Mouse (Mus musculus) intestine, embryonic 14.5 days (tissue): Measurements from ENCODE around the gene Nkx2-5. TPM values are rescaled to one million over a fixed set of nuclear protein-coding genes. Genes with fewer than 3 reads are reported as not detected.

Source experiments
- ATAC-seq: fragments of 200-750 bp; cut with Nextera tagmentation; replicated peaks from 2 replicates; pipeline ENCODE4 v1.8.0; 2017; ENCODE audit warnings: low read depth, moderate number of reproducible peaks, moderate TSS enrichment, moderate library complexity; ENCODE audit not compliant: low FRiP score, low TSS enrichment
- DNase-seq: peaks from one replicate; pipeline ENCODE4 v3.0.0-alpha.2; 2018; ENCODE audit warnings: low spot score
- H3K27ac ChIP-seq: fragments of 300-500 bp; sonication (generic); 2 replicates; pipeline ENCODE4 v1.5.1; 2014; ENCODE audit warnings: low read depth, mild to moderate bottlenecking, control low read depth
- H3K27me3 ChIP-seq: fragments of 300-500 bp; sonication (generic); replicated peaks from 2 replicates; pipeline ENCODE4 v1.6.1; 2014; ENCODE audit warnings: low read length, control low read depth; ENCODE audit not compliant: control insufficient read depth, insufficient read depth
- H3K36me3 ChIP-seq: fragments of 300-500 bp; sonication (generic); 2 replicates; pipeline ENCODE4 v1.6.1; 2014; ENCODE audit warnings: low read length, control low read depth; ENCODE audit not compliant: control insufficient read depth, insufficient read depth
- H3K4me1 ChIP-seq: fragments of 300-500 bp; sonication (generic); replicated peaks from 2 replicates; pipeline ENCODE4 v1.6.1; 2014; ENCODE audit warnings: low read length, control low read depth, mixed read lengths; ENCODE audit not compliant: control insufficient read depth, insufficient read depth
- H3K4me2 ChIP-seq: fragments of 300-500 bp; sonication (generic); 2 replicates; pipeline ENCODE4 v1.6.1; 2014; ENCODE audit warnings: low read length
- H3K4me3 ChIP-seq: fragments of 300-500 bp; sonication (generic); 2 replicates; pipeline ENCODE4 v1.5.1; 2014; ENCODE audit warnings: low read depth, low read length, control low read depth, mixed read lengths
- H3K9ac ChIP-seq: fragments of 300-500 bp; sonication (generic); 2 replicates; pipeline ENCODE4 v1.6.1; 2014; ENCODE audit warnings: mild to moderate bottlenecking, low read length
- H3K9me3 ChIP-seq: fragments of 300-500 bp; sonication (generic); 2 replicates; pipeline ENCODE4 v1.6.1; 2016; ENCODE audit warnings: low read length, control low read depth; ENCODE audit not compliant: control insufficient read depth
- WGBS: fragments of 180-500 bp; shearing (Covaris S2); extraction: QIAGEN DNeasy Blood & Tissue Kit; methylation state at CpG from one replicate; pipeline ENCODE4 v1.1.7; 2014; 5-methylcytosine and 5-hydroxymethylcytosine counted together
- polyA plus RNA-seq: library from polyadenylated mRNA; unstranded; fragments of >200 nt; fragmentation: Nextera tagmentation; extraction: Ambion mirVana; gene quantifications from 2 replicates; pipeline ENCODE4 v1.2.1, GENCODE M21; 2014

Gene Nkx2-5
- polyA plus RNA-seq, 1 experiment from 2014 or later = 0.11 TPM

GRCm38 (mm10) chr17:26816810-26817209 is 28.0 kb downstream of the Nkx2-5 start:
- H3K27me3 ChIP-seq = peaks cover 5% of the 10 kb centered on the region; the same call in 1 of the 2 replicates
- no peaks in the 10 kb centered on the region for H3K9me3 ChIP-seq
- H3K36me3 ChIP-seq = no peaks in the 10 kb centered on the region
- DNase-seq (no peak), ATAC-seq (no peak)
- H3K9ac ChIP-seq = no peak overlapping the region
- no peak overlapping the region for H3K27ac ChIP-seq
- H3K4me3 ChIP-seq = no peak overlapping the region
- WGBS = 79% methylated on average over 6 of the region's 6 CpGs
- H3K4me1 ChIP-seq = no peaks in the 10 kb centered on the region
- no peak overlapping the region for H3K4me2 ChIP-seq

DNA sequence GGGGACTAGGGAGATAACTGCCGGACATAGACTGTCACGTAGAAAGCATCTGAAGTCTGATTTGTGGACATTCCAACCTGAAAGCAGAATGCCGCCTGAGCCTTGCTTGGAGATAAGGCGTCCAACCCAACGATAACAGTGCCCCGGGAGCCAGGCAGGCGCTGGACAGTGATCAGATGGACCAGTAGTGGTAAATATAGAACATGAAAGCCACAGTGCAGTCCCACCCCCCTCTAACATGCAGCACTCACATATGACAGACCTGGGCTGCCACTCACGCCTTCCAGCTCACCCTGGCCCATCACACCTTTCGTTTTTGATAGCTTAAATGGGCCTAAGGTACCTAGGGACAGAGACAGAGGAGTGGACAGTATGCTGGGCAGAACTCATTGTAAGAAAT is 31.3 kb downstream of the Nkx2-5 start:
- Histone ChIP-seq H3K27me3 (peaks cover 4% of the 10 kb centered on the region; the same call in 1 of the 2 replicates), H3K36me3 (no peaks in the 10 kb centered on the region), H3K9ac (no peak overlapping the region), H3K9me3 (no peaks in the 10 kb centered on the region), H3K27ac (no peak overlapping the region), H3K4me3 (no peak overlapping the region), H3K4me2 (no peak overlapping the region), H3K4me1 (no peaks in the 10 kb centered on the region)
- ATAC-seq (no peak), DNase-seq (no peak)
- WGBS = 67% methylated on average over 9 of the region's 9 CpGs

GRCm38 (mm10) chr17:26812607-26813006 is 32.2 kb downstream of the Nkx2-5 start:
- no peak for DNase-seq
- Histone ChIP-seq H3K9ac (no peak overlapping the region), H3K27me3 (no peaks in the 10 kb centered on the region), H3K27ac (no peak overlapping the region), H3K9me3 (no peaks in the 10 kb centered on the region), H3K36me3 (no peaks in the 10 kb centered on the region), H3K4me1 (no peaks in the 10 kb centered on the region), H3K4me3 (no peak overlapping the region), H3K4me2 (no peak overlapping the region)
- 85% methylated on average over 2 of the region's 2 CpGs for WGBS
- no peak for ATAC-seq

DNA sequence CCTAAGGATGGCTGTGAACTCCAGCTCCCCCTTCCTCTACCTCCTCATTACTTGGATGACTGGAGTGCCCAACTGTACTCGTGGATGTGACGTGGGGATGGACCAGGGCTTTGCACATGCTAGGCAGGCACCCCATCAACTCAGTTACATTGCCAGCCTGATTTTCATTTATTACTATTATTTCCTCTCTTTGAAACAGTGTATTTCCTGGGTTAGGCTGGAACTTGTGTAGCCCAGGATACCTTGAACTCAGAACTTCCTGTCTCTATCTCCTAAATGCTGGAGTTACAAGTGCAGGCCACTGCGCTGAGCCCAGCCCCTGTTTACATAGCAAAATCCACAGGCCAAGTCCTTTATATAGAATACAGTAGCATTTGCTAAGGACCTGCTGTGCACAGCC is 41.9 kb downstream of the Nkx2-5 start:
- no peak for ATAC-seq
- no peaks in the 10 kb centered on the region for H3K4me1 ChIP-seq
- H3K4me2 ChIP-seq = no peak overlapping the region
- H3K9me3 ChIP-seq = no peaks in the 10 kb centered on the region
- no peak overlapping the region for H3K9ac ChIP-seq
- H3K27ac ChIP-seq = no peak overlapping the region
- WGBS = 80% methylated on average over 3 of the region's 3 CpGs
- H3K27me3 ChIP-seq = no peaks in the 10 kb centered on the region
- H3K36me3 ChIP-seq = no peaks in the 10 kb centered on the region
- no peak for DNase-seq
- H3K4me3 ChIP-seq = no peak overlapping the region

DNA sequence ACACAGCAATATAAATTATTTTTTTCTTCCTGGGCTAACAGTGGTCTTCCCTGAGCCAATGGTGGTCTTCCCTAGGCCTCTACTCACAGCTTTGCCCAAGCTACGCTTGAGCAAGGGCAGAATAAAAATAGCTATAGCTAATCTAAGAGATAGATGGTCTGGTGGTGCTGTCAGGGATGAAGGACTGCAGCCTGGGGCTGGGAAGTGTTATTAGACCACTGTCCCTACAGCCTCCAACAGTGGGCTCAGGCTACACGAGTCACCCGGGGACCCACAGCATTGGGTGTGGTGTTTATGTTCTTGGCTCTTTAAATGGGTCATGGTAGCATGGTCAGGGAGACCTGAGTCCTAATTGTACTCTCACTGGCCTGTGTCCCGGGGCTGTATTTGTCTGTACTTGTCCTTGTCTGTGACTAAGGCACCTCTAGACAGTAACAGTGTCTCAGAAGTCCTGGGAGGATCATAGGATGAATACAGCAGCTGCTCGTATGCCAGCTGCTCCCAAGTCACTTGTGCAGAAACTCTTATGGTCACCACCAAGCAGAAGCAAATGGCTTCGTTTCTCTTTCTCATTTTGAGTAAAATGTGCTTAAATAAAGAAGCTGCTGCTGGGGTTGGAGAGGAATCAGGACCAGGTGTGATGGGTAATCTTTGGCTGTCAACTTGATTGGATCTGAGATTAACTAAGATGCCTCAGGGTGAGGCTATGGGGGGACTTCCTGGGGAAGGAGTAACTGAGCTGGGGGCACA is 47.3 kb downstream of the Nkx2-5 start:
- Histone ChIP-seq H3K27me3 (no peaks in the 10 kb centered on the region), H3K4me1 (no peaks in the 10 kb centered on the region), H3K9ac (no peak overlapping the region), H3K4me2 (no peak overlapping the region), H3K4me3 (no peak overlapping the region), H3K9me3 (no peaks in the 10 kb centered on the region), H3K36me3 (peaks cover 6% of the 10 kb centered on the region), H3K27ac (no peak overlapping the region)
- no peak for DNase-seq
- ATAC-seq = no peak
- 76% methylated on average over 6 of the region's 6 CpGs for WGBS

DNA sequence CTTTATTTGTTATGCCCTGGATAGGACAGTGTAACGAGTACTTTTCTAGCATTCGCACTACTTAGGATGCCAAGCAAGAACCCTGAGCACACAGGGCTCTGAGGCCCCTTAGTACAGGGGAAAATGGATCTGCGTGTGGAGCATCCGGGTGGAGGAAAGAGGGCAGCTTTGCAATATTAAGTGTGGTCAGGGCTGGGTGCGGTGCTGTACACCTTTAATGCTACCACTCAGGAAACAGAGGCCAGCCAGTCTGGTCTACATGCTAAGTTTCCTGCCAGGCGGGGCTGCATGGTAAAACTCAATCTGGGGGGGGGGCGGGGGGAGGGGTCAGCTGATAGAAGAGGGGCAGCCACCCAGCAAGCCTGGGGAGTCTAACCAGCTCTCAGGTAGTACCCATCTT is 49.4 kb downstream of the Nkx2-5 start:
- DNase-seq (no peak), ATAC-seq (no peak)
- 75% methylated on average over 7 of the region's 7 CpGs for WGBS
- Histone ChIP-seq H3K27ac (no peak overlapping the region), H3K4me1 (no peaks in the 10 kb centered on the region), H3K27me3 (no peaks in the 10 kb centered on the region), H3K4me3 (no peak overlapping the region), H3K9ac (no peak overlapping the region), H3K4me2 (no peak overlapping the region), H3K36me3 (peaks cover 28% of the 10 kb centered on the region), H3K9me3 (no peaks in the 10 kb centered on the region)

DNA sequence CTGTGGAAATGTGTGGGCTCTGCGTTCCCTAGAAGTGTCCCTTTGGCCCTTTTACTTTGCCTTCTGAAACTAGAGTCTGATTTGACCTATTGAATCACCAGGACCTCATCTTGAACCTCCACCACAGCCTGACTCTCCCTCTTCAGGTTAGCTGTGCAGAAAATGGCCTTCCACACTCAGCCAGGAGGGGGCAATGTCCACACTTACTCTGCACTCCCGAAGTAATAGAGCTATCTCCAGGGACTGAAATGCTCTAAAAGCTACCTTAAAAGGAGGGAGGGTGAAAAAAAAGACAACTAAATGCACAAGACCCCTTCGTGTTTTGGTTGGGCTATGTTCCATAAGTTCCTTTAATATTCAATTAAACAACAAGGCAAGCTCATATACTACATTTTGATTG is 50.1 kb downstream of the Nkx2-5 start:
- peak; percentile 73 for DNase-seq
- Histone ChIP-seq H3K27me3 (no peaks in the 10 kb centered on the region), H3K4me3 (no peak overlapping the region), H3K9me3 (no peaks in the 10 kb centered on the region), H3K27ac (no peak overlapping the region), H3K4me1 (no peaks in the 10 kb centered on the region), H3K4me2 (no peak overlapping the region), H3K36me3 (peaks cover 34% of the 10 kb centered on the region), H3K9ac (no peak overlapping the region)
- WGBS = 8% methylated on average over 3 of the region's 3 CpGs
- ATAC-seq = no peak

DNA sequence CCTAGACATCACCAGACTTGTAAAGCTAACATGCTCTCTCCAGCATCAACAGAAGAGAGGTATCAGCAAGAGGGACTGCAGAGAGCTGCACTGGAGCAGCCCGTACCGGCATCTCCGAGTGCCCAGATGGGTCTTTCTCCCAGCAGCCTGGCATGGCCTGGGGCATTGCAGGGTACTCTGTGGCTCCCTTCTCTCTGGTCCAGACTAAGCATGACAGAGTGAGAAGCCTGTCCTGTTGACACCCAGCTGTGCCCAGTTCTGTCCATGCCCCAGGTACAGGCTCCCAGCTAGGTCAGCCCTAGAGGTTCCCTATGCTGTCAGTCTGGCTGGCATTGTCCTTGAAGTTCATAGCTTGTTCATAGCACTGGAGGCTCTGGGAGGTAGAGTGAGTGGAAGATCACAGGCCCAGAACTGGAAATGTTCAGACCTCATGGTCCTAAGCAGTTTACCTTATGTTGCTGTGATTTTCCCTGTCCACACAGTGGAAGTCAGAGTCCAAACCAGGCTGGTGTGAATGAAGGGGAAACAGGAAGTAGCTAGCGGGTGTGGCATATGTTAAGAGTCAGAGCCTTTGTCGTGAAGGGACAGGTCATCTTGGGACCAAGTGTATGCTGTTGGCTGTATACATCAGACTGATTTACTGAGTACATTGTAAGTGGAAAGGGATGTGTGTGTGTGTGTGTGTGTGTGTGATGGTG is 51.6 kb downstream of the Nkx2-5 start:
- DNase-seq (no peak), ATAC-seq (no peak)
- 76% methylated on average over 5 of the region's 5 CpGs for WGBS
- Histone ChIP-seq H3K27ac (no peak overlapping the region), H3K27me3 (no peaks in the 10 kb centered on the region), H3K4me2 (no peak overlapping the region), H3K4me3 (no peak overlapping the region), H3K9me3 (no peaks in the 10 kb centered on the region), H3K9ac (no peak overlapping the region), H3K36me3 (peaks cover 48% of the 10 kb centered on the region), H3K4me1 (no peaks in the 10 kb centered on the region)

DNA sequence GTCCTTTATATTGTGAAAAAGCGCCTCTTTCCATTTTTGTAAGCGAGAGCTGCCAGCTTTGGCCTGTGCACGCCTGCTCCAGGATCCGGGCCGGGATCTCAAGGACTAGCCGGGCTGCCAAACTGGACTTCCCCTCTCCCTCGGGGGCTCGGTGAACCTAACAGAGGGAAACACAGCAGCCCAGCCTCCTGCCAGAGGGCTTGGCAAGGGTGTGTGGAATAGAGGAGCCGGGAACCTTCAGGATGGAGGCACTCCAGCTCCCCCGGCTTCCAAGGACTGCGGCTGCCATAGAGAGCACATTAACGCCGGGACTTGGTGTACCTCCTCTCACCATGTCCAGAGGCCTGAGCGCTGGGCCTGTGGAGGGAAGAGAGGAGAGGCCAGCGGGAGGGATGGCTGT is 52.7 kb downstream of the Nkx2-5 start:
- H3K27me3 ChIP-seq = no peaks in the 10 kb centered on the region
- WGBS = 94% methylated on average over 15 of the region's 15 CpGs
- DNase-seq = no peak
- H3K9ac ChIP-seq = no peak overlapping the region
- no peaks in the 10 kb centered on the region for H3K9me3 ChIP-seq
- ATAC-seq = no peak
- no peak overlapping the region for H3K4me3 ChIP-seq
- no peak overlapping the region for H3K27ac ChIP-seq
- H3K4me2 ChIP-seq = no peak overlapping the region
- H3K4me1 ChIP-seq = no peaks in the 10 kb centered on the region
- peaks cover 56% of the 10 kb centered on the region for H3K36me3 ChIP-seq
